Mouse (Mus musculus) liver, embryonic 14.5 days (tissue): Measurements from ENCODE around the gene Klhl2. TPM values are rescaled to one million over a fixed set of nuclear protein-coding genes. Genes with fewer than 3 reads are reported as not detected.

Source experiments
- ATAC-seq: fragments of 200-750 bp; cut with Nextera tagmentation; 2 replicates; pipeline ENCODE4 v1.8.0; 2017; ENCODE audit warnings: moderate number of reproducible peaks, mild to moderate bottlenecking, moderate library complexity; ENCODE audit not compliant: insufficient read depth
- DNase-seq, 3 experiments: peaks; one replicate each; pipeline ENCODE4 v3.0.0-alpha.2; 2012 to 2013; ENCODE audit warnings: low read depth in 3 of 3, low spot score in 3 of 3
- H3K27ac ChIP-seq: fragments of 300-500 bp; sonication (generic); 2 replicates; pipeline ENCODE4 v1.5.1; 2014; ENCODE audit warnings: moderate library complexity, mild to moderate bottlenecking, control low read depth, inconsistent platforms
- H3K27me3 ChIP-seq: fragments of 300-500 bp; sonication (generic); 2 replicates; pipeline ENCODE4 v1.6.1; 2014; ENCODE audit warnings: mild to moderate bottlenecking, low read length, moderate library complexity; ENCODE audit not compliant: control insufficient read depth, insufficient read depth
- H3K36me3 ChIP-seq: fragments of 300-500 bp; sonication (generic); replicated peaks from 2 replicates; pipeline ENCODE4 v1.6.1; 2014; ENCODE audit warnings: low read depth; ENCODE audit not compliant: control insufficient read depth, insufficient read depth
- H3K4me1 ChIP-seq, 2 experiments: fragments of 200-500 bp in 1 of 2; fragments of 300-500 bp in 1 of 2; sonication (generic) in 1 of 2; replicated peaks; 2 replicates each; pipeline ENCODE4 v1.6.1; 2012 to 2014; ENCODE audit warnings: antibody characterized with exemption in 1 of 2, inconsistent platforms in 1 of 2, low read length in 1 of 2; ENCODE audit not compliant: control insufficient read depth in 2 of 2, insufficient read depth in 2 of 2
- H3K4me2 ChIP-seq: fragments of 300-500 bp; sonication (generic); 2 replicates; pipeline ENCODE4 v1.6.1; 2014; ENCODE audit warnings: low read depth, mild to moderate bottlenecking, control low read depth, moderate library complexity
- H3K4me3 ChIP-seq, 2 experiments: fragments of 200-500 bp in 1 of 2; fragments of 300-500 bp in 1 of 2; sonication (generic) in 1 of 2; 2 replicates each; pipeline ENCODE4 v1.5.1; 2012 to 2014; ENCODE audit warnings: low read depth in 2 of 2, low read length in 2 of 2, mild to moderate bottlenecking in 2 of 2, control low read depth in 1 of 2, inconsistent platforms in 1 of 2, moderate library complexity in 1 of 2; ENCODE audit not compliant: insufficient read depth in 1 of 2
- H3K9ac ChIP-seq: fragments of 300-500 bp; sonication (generic); replicated peaks from 2 replicates; pipeline ENCODE4 v1.6.1; 2014; ENCODE audit warnings: mild to moderate bottlenecking, control low read depth, moderate library complexity
- H3K9me3 ChIP-seq: fragments of 300-500 bp; sonication (generic); 2 replicates; pipeline ENCODE4 v1.6.1; 2016; ENCODE audit warnings: low read length, mixed read lengths; ENCODE audit not compliant: control insufficient read depth
- CTCF ChIP-seq: IDR thresholded peaks from 2 replicates; pipeline ENCODE4 v1.5.1; 2016; ENCODE audit warnings: antibody characterized with exemption, low read depth, control low read depth
- EP300 ChIP-seq: IDR thresholded peaks from 2 replicates; pipeline ENCODE4 v1.6.1; 2016; ENCODE audit warnings: antibody characterized with exemption, low read depth
- WGBS: fragments of 180-500 bp; shearing (Covaris S2); extraction: QIAGEN DNeasy Blood & Tissue Kit; methylation state at CpG from one replicate; pipeline ENCODE4 v1.1.7; 2014; ENCODE audit not compliant: insufficient replicate concordance; 5-methylcytosine and 5-hydroxymethylcytosine counted together
- polyA plus RNA-seq, 2 experiments: library from polyadenylated mRNA; depleted of rRNA in 1 of 2; stranded (reverse) in 1 of 2; unstranded in 1 of 2; fragments of >200 nt; fragmentation: Nextera tagmentation in 1 of 2; extraction: Ambion mirVana in 1 of 2; gene quantifications; 2 replicates each; pipeline versions ENCODE4 v1.2.1 to v1.2.3; 2012 to 2014

Gene Klhl2
- polyA plus RNA-seq, 2 experiments = 2.7 to 3.4 TPM

DNA sequence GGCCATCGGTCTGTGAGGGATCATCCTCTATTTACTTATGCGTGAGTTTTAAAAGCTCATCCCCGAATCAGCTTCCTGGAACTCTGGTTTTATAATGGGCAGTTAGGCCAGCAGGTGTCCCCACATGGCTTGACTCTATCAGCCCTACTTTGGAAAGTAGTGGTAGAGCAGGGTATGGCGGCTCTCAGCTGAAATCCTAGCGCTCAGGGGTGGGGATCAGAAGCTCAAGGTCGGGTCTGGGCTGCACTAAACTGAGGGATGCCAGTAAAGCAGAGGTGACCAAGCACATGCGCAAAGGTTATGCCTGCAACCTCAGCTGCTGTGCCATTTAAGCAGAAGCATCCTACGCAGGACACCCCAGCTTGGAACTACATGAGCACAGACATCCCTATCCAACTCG is 71.9 kb downstream of the Klhl2 start:
- TF ChIP-seq CTCF (peak; percentile 23; the same call in 1 of the 2 replicates), EP300 (no peak)
- peaks cover 3 to 11% of the 10 kb centered on the region in 2 experiments; a peak in 3 of 4 replicates for H3K4me1 ChIP-seq
- DNase-seq (no peak), ATAC-seq (no peak)
- H3K27me3 ChIP-seq = no peaks in the 10 kb centered on the region
- H3K36me3 ChIP-seq = no peaks in the 10 kb centered on the region
- no peaks in the 10 kb centered on the region for H3K9me3 ChIP-seq
- no peak overlapping the region for H3K4me3 ChIP-seq
- WGBS = 69% methylated on average over 9 of the region's 9 CpGs
- no peak overlapping the region for H3K9ac ChIP-seq
- no peak overlapping the region for H3K27ac ChIP-seq
- no peak overlapping the region for H3K4me2 ChIP-seq

DNA sequence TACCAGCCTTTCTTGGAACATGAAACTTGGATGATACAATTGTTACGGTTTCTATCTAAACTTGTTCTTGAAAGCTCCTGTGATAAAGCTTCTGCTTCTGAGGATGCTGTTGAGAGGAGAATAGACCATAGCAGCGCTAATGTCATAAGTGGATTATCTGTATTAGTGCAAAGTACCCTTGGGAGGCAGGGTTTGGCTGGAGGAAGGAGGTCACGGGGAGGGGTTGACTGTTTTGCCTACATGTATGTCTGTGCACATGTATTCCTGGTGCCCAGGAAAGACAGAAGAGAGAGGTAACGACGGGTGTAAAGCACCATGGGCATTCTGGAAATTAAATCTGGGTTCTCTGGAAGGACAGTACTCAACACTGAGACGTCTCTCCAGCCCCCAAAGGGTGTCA is 75.7 kb downstream of the Klhl2 start:
- WGBS = 77% methylated on average over 6 of the region's 6 CpGs

GRCm38 (mm10) chr8:64770814-64771213 is 79.0 kb downstream of the Klhl2 start:
- Histone ChIP-seq H3K9ac (no peak overlapping the region), H3K27ac (no peak overlapping the region), H3K4me1 (no peaks in the 10 kb centered on the region), H3K36me3 (no peaks in the 10 kb centered on the region), H3K9me3 (no peaks in the 10 kb centered on the region), H3K4me3 (no peak overlapping the region), H3K4me2 (no peak overlapping the region), H3K27me3 (no peaks in the 10 kb centered on the region)
- 73% methylated on average over 7 of the region's 7 CpGs for WGBS
- DNase-seq = no peak
- TF ChIP-seq EP300 (no peak), CTCF (no peak)
- no peak for ATAC-seq

More for the DNA sequence above, 75.7 kb downstream of the Klhl2 start:
- Histone ChIP-seq H3K9ac (no peak overlapping the region), H3K4me3 (no peak overlapping the region), H3K27me3 (no peaks in the 10 kb centered on the region), H3K36me3 (no peaks in the 10 kb centered on the region), H3K9me3 (no peaks in the 10 kb centered on the region), H3K4me2 (no peak overlapping the region), H3K27ac (no peak overlapping the region), H3K4me1 (no peaks in the 10 kb centered on the region)
- DNase-seq (no peak), ATAC-seq (no peak)
- no peak for TF ChIP-seq EP300
- TF ChIP-seq CTCF = no peak

DNA sequence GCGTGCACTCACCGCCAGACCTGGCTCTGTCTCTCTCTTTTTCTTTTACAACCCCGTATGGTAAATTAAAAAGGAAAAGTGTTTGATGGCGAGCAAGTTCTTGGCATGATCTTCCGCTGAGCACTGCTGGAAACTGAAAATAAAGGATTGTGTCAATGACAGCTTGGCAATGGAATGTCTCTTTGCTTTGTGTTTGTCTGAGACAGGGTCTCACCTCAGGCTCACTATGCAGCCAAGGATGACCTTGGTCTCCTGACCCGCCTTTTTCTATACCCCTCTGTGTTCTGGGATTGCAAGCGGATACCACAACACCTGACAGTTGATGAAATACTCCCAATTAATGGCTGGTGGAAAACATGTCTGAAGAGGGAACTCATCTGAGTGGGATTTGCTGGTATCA is 80.2 kb downstream of the Klhl2 start:
- no peaks in the 10 kb centered on the region for H3K4me1 ChIP-seq
- no peaks in the 10 kb centered on the region for H3K9me3 ChIP-seq
- DNase-seq (no peak), ATAC-seq (no peak)
- no peak overlapping the region for H3K4me3 ChIP-seq
- WGBS = 74% methylated on average over 7 of the region's 7 CpGs
- no peaks in the 10 kb centered on the region for H3K36me3 ChIP-seq
- H3K9ac ChIP-seq = no peak overlapping the region
- no peak overlapping the region for H3K27ac ChIP-seq
- no peaks in the 10 kb centered on the region for H3K27me3 ChIP-seq
- TF ChIP-seq CTCF (no peak), EP300 (no peak)
- no peak overlapping the region for H3K4me2 ChIP-seq

DNA sequence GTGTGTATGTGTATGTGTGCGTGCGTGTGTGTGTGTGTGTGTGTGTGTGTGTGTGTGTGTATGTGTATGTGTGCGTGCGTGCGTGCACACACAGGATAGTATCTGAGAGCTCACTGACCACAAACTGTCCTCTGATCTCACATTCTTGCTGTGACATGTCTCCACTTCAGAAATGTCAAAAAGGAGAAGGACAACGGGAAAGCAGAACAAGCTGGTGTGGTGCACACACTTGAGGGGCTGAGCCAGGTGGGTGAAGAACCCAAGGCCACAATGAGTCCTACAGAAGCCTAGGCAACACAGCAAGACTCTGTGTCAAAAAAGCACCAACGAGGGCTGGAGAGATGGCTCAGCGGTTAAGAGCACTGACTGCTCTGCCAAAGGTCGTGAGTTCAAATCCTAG is 81.2 kb downstream of the Klhl2 start:
- ATAC-seq (no peak), DNase-seq (no peak)
- no peak overlapping the region for H3K27ac ChIP-seq
- WGBS = 68% methylated on average over 7 of the region's 9 CpGs
- H3K4me3 ChIP-seq = no peak overlapping the region
- no peak overlapping the region for H3K4me2 ChIP-seq
- H3K4me1 ChIP-seq = 0 out of 4 replicates have a peak, but pooled peaks cover 0 to 3% of the 10 kb centered on the region in 2 experiments
- TF ChIP-seq EP300 (no peak), CTCF (no peak)
- H3K9me3 ChIP-seq = no peaks in the 10 kb centered on the region
- no peak overlapping the region for H3K9ac ChIP-seq
- H3K27me3 ChIP-seq = no peaks in the 10 kb centered on the region
- no peaks in the 10 kb centered on the region for H3K36me3 ChIP-seq
